Mouse (Mus musculus): ENCODE data around the gene Otud7b.

DNA sequence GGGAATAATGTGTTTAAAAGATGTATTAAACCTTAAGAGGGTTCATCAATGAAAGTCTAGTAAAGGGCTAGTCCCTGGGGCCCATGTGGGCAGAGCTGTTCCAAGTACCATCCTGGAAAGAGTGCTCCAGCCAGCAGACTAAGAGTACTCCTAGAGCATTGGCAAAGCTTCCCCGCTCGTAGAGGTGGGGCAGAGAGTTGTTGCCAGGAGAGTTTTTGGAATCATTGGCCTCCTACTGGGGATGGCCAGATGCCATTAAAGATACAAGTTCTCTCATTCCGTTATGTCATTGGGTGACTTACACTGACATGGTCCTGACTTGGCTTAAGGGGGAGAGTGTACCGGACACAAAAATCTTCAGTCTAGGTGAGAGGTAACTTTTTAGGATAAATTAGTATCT lies 75.2 kb downstream of the Otud7b start:
- TF ChIP-seq POLR2A (IDR thresholded peaks at IDR 0.05; ENCODE audit: insufficient read depth, low read length): no peak
- no peak for TF ChIP-seq CTCF (IDR thresholded peaks at IDR 0.05; ENCODE audit: low read depth, low read length)
- no peak for TF ChIP-seq EP300 (IDR thresholded peaks at IDR 0.05; ENCODE audit: insufficient read depth, low read depth, low read length)
